Mouse (Mus musculus): ENCODE data around the gene Ttc27.

- TF ChIP-seq RCOR1 (IDR thresholded peaks at IDR 0.05; ENCODE audit: low read depth, low read length) (no peak), HCFC1 (IDR thresholded peaks at IDR 0.05; ENCODE audit: low read depth, low read length) (no peak), CTCF (IDR thresholded peaks at IDR 0.05 in 2 of 3, conservative IDR thresholded peaks at IDR 0.05 in 1 of 3; ENCODE audit: control insufficient read depth in 1 of 3, insufficient read depth in 1 of 3, low read depth in 2 of 3, low read length in 3 of 3, poor library complexity in 1 of 3, severe bottlenecking in 1 of 3) (no peak), MAFK (IDR thresholded peaks at IDR 0.05; ENCODE audit: borderline replicate concordance, low read depth, low read length) (no peak), POLR2AphosphoS2 (IDR thresholded peaks at IDR 0.05; ENCODE audit: low read length) (no peak), POLR2A (IDR thresholded peaks at IDR 0.05; ENCODE audit: control insufficient read depth in 1 of 2, insufficient read depth in 1 of 2, low read depth in 1 of 2, low read length in 2 of 2, poor library complexity in 1 of 2) (no peak), ELF1 (IDR thresholded peaks at IDR 0.05; ENCODE audit: low read depth, low read length) (no peak), TAL1 (IDR thresholded peaks at IDR 0.05; ENCODE audit: low read length) (no peak), POLR2AphosphoS5 (IDR thresholded peaks at IDR 0.05; ENCODE audit: borderline replicate concordance, low read depth, low read length) (no peak), MAX (IDR thresholded peaks at IDR 0.05; ENCODE audit: low read length) (no peak), NELFE (IDR thresholded peaks at IDR 0.05; ENCODE audit: low read depth, low read length) (no peak)
These were observed 90.1 kb downstream of the Ttc27 start for GRCm38 (mm10) chr17:74807509-74808248.
